Mouse (Mus musculus) CD4-positive helper T cell, adult 2 months (primary cell): ENCODE results near the gene Umad1.

Experiments
- DNase-seq: peaks from one replicate; pipeline ENCODE4 v3.0.0-alpha.2; 2012; ENCODE audit warnings: low read depth, missing footprints, low spot score

The Umad1 gene

DNA sequence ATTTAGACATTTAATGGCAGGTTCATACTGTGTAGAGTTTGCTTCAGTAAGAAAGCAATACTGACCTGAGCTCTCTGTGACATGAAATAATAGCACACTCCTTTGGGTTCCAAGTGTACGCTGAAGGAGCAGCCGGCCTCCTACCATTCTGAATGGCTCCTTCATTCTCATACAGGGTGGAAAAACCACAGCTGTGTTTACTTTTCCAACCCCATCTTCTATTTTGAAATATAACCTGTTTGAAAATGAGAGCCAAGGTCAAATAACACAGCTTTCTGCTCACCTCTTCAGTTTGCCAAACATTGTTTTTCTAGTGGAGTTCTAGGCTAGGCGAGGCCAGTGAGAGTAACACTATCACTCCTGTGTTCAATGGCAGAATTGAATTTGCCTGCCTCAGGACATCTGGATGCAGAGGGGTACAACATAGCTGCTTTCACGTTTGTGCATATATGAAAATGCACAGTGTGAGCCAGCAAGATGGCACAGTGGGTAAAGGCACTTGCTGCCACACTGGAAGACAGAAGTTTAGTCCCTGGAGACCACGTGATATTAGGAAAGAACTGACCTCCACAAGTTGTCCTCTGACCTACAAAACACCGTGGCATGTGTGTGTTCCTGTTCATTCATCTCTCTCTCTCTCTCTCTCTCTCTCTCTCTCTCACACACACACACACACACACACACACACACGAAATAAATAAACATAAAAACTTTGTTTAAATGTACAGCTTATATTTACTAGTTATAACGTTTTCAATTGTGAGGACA lies 157.9 kb downstream of the Umad1 start:
- no peak for DNase-seq

DNA sequence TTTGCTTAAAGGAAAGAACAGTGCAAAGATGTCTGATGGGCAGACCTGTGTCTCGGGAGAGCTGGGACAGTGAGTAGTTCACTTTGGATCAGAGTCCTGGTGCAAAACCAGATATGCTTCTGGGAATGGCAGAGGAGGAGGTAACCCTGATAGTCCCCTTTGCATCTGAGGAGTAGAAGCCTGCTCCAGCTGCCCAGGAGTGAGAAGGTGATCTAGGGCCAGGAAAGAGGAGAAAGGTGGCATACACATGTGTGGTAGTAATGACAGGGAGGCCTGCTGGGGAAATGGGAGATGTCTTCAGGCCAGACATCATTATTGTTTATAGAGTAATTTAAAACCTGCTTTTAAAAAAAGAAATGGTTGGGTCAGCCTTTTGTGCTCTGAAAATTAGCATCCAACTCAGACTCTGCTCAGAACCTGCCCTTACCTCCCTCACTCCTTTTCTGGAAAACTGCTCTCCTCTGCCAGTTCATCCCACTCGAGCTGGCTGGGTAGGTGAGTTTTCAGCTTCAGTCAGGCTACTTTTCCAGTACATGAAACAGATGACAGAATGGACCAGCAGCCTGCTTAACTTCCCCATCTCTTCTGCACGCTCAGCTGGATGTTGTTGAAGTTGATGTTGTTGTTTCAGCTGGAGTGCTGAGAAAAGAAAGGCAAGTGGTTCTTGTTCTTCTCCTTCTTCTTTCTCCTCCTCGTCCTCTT lies 160.5 kb downstream of the Umad1 start:
- DNase-seq: no peak

DNA sequence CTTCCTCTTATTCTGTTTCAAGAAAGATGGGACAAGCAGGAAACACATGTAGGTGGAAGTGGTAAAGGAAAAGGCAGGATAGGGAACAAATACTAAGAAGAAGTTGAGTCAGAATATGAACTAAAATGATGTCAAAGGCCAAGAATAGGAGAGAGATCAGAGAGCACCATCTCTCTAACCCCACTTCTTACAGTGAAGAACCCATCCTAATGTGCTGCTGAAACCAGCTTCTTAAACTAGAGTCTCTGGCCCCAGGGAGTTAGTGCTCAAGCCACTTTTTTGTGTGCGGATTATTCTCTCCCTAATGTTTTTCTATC lies 161.1 kb downstream of the Umad1 start:
- no peak for DNase-seq

DNA sequence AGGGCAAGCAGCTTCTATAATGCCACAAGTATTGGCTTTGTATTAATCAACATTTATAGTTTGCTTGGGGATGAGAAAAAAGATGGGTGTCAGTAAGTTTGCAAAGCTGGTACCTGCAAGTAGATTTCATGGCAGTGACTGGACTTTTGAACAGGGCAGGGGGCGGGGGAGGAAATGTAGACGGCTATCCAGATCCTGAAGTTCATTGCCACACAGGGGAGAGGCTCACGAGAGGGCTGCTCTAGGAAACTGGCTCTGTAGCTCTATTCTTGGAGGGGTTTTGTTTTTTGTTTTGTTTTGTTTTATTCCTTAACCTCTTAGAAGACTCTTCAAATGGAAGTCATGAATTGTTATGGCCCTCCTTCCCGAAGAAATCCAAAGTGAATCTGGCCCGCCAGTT lies 162.3 kb downstream of the Umad1 start:
- no peak for DNase-seq

DNA sequence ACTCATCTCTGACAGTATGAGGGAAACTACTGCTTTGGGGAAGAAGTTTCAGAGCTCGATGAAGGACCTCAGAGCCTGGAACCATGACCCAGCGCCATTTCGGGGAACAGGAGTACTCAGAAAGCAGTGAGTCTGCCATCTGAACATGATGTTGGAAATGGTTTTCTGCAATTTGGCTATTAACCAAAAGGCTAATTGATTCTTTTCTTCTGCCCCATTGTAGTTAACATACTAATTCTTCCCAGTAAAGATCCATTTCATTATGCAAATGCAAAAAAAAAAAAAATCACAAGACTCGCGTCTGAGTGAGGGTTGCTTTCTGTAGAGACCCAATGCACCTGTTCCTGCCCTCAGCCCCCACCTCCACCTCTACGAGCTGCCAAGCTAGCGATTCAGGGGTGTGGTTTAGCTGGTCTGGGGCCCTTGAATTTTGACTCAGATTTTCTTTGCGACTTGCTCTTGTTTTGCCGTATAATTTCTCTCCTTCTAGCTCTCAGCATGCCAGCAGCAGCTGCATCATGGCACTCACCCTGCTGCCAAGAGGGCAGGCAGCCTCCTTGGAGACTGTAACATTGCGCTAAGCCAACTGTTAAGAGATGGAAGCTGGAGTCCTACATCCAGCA lies 163.0 kb downstream of the Umad1 start:
- DNase-seq: no peak

DNA sequence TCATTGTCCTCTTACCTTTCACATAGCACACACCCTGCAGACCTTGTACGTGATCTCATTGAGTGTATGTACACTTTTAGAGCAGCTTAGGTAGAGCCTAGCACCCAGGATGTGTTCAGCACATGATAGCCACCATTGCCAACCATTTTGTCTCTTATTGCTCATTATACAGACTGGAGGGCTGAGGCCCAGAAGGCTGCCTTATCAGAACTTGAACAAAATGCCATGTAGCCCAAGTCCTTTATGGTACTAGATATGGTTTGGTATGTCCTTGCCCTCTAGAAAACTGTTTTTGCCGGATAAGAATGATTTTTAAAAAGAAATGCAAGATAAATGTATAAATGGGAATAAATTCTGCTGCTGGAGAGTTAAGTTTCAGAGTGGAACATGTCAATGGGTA lies 164.1 kb downstream of the Umad1 start:
- DNase-seq: no peak

DNA sequence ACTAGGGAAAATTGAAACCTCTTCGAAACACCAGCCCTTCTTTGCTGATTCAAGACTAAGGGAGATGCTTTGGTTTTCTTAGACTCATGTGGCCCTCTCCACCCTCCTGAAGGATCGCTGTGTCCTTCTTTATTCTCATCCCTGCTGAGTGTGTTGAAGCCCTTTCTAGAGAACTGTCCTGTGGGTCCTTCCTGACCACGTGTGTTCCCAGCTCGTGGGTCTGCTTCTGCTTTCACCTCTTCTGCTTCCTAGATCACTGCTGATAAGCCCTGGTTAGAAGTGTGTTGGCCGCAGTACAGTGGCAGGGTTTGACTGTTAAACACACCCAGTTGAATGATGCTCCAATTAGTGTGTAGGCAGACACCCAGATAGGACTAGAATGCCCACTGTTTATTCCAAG lies 168.6 kb downstream of the Umad1 start:
- DNase-seq: no peak

DNA sequence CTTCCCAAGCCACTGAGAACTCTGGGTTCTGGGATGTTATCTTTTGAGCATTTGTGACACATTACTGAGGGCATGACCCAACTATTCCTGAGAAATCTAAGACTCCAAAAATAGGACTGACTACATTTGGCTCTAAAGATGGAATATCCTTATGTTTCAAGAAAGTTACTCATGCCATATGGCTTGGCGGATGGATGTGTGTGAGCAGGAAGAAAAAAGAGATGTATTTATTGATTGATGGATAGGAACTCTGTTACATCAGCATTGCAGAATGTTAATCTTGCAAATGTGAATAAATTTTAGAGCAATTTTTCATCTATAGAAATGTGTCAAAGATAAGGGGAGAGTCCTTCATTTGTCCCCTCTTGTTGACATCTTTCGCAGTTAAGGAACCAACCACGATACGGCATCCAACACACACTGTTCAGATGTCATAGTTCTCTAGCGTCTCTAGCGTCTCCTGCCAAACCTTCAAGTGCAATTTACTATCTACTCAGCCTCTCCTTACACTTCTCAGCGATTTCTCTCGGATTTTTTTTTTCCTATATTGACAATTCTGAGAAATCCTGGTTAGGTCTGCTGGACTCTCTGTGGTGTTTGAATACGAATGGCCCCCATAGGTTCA lies 171.6 kb downstream of the Umad1 start:
- no peak for DNase-seq

DNA sequence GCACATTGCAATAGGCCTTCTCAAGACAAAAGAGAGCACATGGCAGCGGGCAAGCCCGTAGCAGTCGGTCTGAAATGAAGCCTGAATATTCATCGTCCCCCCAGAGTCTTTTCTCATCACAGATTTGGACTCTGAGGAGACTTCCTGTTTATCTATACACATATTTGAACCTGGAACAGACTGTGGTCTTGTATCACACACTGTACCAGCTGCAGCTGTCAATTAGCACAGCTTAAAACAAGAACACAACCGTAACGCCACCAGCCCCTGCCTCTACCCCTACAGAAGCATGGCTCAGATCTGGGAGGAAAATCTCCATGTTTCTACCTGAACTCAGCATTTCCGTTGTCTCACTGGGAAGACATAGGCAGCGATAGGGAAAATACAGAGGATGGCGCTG lies 174.1 kb downstream of the Umad1 start:
- no peak for DNase-seq

DNA sequence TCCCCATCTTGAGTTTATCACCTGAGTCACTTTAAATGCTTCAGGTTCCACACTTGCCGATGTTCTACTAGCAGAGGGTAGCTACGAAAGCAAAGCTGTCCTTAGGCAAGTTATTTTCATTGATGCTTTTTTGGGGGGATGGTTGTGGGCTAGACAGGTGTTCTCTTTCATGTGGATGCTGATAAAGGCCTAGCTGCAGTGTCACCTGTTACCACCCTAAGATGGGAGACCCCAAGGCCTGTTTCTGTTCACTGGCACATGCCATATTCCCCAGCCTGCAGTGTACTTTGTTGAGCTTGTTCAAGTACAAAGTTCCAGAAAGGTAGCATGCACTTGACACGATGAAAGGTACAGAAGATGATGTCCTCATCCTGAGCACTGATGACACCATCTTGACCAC lies 178.8 kb downstream of the Umad1 start:
- no peak for DNase-seq

DNA sequence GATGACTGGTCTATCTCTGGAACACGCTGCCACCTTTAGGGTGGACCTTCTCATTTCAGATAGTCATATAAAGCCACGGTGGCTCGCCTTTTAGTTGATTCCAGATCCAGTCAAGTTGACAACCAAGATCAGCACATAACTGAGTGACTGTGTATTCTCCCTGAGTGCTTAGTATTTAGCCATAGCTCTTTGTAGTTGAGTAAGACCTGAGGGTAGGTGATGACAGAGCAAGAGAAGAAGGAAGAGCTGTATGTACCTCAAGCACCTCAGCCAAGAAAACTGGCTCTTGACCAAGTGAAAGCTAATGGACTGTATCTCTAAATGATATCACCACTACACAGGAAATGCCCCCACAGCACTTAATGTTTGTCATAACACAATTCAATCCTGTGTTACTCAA lies 182.7 kb downstream of the Umad1 start:
- DNase-seq: no peak

DNA sequence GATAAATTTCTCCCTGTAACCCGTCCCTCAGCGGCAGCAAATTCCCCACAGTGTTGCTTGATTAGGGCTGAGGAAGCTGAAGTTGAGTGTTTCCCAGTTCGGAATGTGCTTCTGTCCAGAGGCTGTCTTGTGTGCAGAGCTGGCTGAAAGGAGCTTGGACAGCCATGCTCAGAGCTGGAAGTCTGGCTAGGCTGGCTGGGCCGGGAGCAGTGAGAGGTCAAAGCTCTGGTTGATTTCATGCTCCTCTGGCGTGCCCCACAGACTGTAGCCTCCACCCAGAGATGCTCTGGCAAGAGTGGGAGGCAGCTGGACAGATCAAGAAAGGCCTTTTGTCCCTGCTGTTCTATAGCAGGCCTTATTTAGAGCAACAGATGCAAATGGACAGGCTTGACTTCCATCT lies 187.7 kb downstream of the Umad1 start:
- no peak for DNase-seq

DNA sequence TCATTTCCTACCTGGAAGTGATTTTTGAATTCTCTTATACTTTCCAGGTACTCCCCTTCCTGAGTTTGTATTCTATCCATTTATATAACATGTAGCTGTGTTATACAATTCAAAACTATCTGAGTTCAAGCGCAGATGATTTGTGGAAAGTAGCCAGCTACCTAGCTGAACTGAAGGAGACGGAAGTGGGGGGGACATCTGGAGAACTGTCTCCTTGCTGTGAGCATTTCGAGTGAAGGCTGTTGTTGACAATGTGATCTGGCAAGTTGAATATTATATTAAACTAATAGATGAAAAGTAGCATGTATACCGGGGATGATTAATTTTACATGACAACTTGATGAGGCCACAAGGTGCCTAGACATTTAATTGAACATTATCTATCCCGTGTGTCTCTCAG lies 196.5 kb downstream of the Umad1 start:
- DNase-seq: no peak

DNA sequence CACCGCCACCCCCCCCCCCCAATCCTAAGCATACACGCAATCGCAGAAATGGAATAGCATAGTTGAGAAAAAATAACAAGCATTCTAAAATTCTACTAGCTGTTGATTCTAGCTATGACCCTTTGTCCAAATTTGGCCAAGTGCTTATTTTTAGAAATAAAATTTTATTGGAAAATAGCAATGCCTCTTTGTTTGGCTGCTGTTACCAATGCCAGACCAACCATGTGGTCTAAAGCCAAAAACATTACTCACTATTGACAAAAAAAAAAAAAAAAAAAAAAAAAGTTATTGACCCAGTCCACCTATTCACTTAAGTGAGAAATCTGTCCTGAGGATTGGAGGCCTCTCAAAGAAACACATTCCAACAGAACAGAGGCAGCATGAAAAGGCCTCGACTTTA lies 199.5 kb downstream of the Umad1 start:
- no peak for DNase-seq

DNA sequence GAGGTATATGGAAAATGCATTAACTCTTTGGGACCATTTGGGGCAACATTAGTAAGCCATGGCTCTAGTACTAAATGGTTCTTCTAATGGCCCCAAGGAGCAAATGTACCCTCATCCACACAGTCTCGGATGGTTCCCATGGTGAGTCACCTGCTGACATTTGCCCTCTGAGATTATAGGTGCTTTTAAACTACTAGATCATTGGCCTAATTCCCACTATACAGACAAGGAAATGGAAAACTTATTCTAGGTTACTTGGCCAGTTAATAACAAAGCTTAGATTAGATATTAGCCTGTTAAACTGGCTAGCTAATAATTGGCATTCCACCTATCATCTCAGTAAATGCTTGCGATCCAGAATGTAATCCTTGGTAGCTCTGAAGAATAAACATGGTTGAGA lies 203.4 kb downstream of the Umad1 start:
- no peak for DNase-seq

DNA sequence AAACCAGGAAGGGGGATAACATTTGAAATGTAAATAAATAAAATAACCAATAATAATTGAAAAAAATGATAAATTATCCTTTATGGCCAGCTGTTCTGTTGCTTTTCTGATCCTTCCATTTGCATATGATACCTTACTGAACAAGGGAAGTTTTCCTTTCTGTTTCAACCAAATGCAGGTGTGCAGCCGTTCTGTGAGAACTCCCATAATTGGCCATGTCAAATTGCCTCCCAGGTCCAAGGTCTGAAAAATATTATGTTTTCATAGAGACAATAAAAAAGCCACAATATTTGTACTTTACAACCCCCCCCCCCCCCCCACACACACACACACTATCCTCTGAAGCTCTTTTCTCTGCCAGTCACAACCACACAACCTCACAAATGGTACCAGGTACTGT lies 206.3 kb downstream of the Umad1 start:
- no peak for DNase-seq

DNA sequence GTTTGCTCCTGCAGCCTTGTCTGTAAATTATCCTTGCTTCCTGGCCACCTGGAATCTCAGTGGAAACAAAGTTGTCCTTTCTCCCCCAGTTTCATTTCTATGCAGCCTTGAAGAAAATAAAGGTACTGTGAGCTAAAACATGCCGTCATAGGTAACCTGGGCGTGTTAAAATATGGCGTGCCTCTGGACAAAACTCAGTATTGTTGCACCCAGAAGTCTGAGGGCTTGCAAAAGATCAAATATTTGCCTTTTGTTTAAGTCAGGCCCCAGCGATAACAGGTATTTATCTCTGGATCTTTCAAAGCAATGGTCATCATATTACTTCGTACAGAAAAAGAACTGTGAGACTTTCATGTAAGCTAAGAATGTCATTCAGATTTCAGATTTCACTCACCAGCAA lies 206.9 kb downstream of the Umad1 start:
- DNase-seq: no peak

DNA sequence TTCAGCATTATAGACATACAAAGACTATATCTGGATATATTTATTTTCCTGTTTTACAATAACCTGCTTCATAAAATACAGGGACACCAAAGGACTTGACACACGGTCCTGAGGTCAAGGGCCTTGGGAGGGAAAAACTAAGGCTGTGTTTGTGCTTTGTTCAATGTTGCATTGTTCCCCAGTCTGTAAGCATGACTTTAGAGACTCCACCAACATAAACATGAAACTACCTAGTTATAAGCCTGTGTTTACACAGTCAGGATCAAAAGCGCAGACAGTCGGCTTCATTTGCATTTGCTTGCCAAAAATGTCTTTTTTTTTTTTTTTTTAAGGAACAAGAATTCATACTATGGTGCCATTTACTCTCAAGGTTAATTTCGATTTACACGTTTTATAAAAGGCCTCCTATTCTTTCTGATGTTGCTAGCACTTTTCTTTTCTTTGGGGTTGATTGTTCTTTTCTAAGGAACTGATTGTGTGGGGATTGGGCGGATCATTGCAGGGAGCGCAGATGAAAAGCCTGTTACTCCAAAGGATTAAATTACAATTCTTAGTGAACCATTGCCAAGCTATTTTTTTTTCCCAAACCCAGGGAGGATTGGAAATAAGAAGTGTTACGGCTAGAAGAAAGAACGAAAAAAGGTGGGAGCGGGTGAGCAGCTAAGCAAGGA lies 208.7 kb downstream of the Umad1 start:
- no peak for DNase-seq

DNA sequence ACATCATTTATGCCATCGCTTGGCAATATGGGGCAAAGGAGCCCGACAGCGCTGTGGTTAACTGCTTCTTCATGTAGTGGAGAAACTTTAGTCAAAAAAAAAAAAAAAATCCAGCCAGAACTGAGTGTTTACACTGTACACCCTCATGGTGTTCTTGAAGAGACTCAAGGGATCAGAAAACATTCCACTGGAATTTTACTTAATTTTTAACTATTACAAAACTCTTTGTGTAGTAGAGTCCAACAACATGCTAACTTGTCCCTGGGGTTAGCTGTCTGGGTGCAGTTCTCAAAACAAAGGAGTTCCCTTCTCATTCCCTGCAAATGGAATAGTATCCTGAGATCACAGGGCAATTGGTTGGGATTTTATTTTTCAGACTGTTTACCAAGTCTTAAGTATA lies 210.8 kb downstream of the Umad1 start:
- DNase-seq: no peak

DNA sequence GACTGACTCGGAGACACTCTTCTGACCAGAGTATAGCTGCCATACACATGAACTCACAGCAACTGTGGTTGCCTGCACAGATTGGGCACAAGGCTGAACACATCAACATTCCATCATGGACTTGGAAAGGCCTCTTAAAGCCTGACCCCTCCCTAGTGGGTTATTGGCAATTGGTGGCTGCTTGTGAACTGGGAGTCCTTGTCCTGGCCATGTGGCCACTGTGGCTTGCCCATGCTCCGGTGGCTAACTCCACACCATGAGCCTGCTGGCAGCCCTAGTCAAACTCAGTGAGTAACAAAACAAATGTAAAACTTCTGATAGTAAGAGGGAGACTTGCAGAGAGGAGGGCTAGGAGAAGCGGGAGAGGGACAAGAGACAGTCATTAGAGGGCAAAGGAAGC lies 213.0 kb downstream of the Umad1 start:
- DNase-seq: no peak

DNA sequence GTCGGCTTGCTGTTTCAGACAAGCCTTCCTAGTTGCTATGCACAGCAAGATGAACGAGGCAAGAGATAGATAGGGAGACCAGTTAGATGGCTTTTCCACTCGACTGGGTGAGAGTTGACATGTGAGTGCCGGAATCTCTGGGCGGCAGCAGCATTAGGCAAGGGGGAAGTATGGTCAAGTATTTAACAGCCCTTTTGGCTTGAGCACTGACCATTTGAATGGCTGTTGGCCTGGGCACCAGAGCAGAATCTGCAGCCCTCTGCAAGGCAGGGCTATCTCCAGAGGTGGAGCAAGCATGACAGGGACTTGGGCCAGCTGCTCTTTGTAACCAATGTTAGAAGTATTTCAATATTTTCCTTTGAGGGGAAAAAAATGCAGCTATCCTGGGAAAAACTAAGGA lies 213.8 kb downstream of the Umad1 start:
- DNase-seq: no peak

DNA sequence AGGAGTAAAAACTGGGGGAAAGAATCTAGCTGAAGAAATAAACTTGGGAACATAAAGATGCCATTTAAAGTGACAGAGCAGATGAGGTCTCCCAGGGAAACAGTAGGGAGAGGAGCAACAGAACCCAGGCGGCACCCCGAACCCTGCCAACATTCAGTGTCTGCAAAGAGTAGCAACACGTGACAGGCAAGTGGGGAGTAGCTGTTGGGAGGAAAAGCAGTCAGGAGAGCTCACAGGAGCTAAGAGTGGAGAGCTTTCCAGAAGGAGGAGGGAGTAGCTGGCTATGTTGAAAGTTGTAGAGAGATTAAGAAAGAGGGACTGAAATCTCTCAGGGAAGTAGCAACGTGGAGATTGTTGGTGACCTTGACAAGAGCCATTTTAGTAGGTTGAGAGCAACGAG lies 214.4 kb downstream of the Umad1 start:
- no peak for DNase-seq
